Mouse (Mus musculus): Measurements from ENCODE around the gene Ptprc. TPM values are rescaled to one million over a fixed set of nuclear protein-coding genes. Genes with fewer than 3 reads are reported as not detected.

Ptprc gene
- total RNA-seq, 2 experiments from 2014 or later, result 3.3 to 3.6 TPM

DNA sequence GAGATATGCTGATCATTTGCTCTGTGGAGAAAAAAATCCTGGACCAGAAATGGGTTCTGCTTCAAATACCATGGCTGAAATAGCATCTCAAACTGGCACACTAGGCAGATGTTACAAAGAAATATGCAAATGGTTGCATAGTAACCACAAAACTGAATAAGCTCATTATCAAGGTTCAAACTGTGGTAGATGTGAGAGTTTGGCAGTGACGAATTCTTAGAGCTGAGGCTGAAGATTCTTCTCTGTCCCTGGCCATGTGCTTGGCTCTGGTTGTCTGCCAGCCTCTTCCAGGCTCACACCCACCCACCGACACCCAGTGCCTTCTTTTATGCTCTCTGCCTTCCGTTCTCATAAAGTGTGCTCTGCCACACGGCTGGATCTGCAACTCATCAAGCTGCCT is 26.7 kb downstream of the Ptprc start:
- no peak for DNase-seq

DNA sequence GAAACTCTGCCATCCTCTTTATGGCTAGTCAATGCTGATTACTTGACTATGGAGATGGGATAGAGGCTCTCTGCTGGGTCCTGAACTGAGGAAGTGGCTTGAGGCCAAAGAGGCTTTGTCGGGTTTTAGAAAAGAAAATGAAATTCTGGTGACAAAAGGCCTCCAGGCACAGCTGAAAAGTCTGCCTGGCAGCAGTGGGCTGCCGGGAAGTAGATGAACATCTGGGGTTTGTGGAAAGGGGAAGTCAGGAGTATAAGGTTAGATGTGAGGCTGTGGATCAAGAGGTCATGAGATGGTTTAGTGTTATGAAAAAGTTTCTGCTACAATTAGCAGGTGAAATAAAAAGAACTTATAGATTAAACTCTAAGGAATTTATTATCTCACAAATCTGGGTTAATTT is 29.9 kb downstream of the Ptprc start:
- no peak for DNase-seq

DNA sequence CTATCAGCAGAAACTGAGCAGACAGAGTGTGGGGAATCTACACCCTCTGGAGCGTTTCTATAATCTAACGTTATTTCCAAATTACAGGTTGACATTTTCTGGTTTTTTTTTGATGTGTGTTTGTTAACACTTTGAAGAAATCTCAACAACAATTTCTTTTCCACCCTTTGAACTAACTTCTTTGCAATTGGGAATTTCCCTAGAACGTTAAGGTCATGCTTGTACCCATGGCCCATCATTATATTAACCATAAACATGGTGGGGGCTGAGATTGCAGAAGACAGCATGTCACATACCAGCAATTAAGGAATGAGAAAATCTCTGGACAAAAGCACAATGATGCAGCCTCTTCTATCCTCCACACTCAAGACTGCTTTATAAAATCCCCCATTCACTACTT is 30.4 kb downstream of the Ptprc start:
- no peak for DNase-seq

DNA sequence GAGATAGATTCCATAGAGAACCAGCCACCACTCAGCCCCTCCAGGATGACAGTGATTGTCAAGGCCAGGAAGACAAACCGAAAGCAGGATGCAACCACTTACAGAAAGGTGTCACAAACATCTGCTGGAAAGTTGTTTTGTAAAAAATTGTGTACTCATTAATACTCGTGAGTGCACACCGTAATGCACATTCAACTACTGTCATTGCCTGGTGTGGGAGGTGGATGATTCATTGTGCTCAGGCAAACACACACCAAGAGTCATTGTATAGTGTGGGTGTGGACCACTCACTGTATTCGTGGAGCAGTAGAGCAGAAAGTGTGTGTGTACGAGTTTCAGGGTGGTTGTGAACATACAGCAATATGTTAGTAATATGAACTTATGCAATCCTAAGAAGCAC is 31.1 kb downstream of the Ptprc start:
- no peak for DNase-seq

DNA sequence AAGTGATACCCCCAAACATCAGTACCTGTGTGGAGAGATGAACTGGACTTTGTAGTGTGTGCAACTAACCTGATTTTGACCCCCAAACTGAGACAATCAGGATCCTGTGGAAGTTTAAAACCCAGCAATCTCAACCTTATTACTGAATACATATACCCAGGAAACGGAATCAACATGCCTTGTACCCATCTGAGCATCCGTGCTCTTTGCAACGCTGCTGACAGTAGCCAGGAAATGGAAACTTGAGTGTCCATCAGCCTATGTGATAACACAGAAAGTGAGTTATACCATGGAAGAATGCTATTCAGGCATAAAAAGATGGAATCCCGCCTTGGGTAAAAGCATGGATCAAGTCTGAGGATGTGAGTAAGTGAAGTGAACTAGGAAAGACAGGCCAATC is 34.7 kb downstream of the Ptprc start:
- no peak for DNase-seq

DNA sequence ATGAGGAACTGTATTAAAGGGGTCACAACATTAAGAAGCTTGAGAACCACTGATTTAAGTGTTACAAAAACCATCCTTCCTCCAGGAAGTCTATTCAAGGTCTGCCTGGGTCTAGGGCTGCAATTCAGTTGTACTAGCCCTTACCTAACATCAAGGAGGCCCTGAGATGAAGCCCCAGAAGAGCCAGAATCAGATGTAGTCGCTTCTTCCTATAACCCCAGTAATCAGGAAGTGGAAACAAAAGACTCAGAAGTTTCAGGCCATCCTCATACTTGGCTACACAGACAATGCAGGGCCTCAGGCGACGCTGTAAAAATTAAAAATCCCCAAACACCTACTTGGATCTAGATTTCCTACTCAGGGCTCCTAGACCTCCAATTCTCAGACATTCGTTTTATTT is 37.8 kb downstream of the Ptprc start:
- no peak for DNase-seq

DNA sequence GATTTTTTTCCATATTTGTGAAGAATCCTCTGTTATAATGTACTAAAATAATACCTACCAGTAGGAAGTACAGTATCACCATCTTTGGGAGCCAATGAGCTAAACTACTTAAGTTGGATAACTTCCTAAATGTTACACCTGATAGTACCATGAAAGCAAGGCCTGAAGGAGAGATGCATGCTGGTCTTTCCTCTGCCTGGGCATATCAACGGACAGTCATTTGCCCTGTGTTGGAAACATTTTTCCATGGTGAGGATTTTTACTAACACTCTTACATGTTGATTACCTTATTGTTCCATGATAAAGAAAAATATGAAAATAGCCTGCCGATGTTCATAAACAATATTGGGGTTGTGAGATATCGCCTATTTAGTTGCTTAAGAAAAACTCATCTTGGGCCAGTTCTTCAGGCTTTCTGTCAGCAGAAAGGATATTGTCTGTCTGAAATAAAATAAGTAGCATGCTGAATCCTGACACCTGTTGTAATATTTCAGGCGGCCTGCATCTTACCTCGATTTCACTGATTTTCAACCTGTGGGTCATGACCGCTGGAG is 38.4 kb downstream of the Ptprc start:
- DNase-seq, result no peak

DNA sequence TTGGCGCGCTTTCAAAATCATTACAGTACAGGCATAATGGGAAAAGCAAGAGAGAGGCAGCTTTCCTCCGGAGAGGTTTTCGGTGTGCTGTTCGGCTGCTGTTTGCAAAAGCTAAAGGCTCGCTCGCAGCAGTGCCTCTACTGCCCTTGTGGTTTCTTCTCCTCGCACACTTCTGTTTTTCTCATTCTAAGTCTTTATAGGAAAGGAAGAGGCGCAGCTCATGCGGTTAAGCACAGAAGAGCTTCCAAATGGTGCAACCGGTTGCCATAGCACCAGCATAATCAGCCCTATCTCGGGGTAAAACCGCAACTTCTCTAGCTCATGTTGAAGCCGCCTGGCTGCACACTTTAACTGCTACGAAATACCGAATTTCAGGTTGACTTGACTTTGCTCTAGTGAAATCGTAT is 39.1 kb downstream of the Ptprc start:
- peak; percentile 14 for DNase-seq

DNA sequence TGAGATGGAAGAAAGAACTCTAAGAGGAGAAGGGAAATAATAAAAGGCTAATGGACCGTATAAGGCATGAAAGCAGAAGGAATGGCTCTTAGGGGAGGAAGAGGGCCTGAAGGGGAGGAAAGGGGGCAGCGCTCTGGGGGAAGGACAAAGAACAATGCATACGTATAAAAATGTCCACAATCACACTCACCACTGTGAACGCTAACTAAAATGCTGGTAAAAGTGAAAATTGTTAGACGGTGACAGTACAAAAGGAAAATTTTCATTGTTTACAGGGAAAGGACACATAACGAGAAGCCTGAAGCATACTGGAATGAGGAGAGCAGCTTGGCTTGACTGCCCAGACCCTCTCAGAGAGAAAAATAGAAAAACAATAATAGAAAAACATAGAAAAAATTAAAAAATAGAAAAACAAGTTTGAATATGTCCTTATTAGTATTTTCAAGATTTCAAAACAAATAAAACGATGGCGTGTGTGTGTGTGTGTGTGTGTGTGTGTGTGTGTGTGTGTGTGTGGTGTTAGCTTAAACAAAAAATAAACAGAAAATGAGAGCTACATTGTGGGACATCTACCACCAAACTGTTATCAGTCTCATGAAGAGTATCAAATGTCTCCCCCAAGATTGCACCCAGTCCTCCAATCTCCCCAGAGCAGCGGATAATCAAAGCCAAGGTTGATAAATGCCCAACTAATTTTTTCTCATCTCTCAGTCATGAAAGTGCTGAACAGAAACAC is 39.7 kb downstream of the Ptprc start:
- DNase-seq, result no peak

DNA sequence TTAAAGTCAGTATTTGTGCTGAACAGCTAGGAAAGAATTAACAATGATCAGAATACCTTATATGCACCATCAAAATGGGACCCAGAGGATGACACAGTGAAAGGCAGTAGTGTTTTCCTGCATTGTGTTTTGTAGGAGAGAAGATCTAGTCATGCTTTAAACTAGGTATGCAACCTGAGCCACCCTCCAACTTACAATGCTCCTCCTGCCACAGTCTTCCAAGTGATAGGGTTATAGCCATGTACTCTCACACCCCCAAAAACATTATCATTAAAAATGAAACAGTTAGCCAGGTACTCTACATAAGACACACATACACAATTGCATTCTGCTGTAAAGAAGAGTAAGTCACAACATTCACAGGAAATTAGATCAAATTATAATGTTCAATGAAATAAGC is 40.4 kb downstream of the Ptprc start:
- no peak for DNase-seq

DNA sequence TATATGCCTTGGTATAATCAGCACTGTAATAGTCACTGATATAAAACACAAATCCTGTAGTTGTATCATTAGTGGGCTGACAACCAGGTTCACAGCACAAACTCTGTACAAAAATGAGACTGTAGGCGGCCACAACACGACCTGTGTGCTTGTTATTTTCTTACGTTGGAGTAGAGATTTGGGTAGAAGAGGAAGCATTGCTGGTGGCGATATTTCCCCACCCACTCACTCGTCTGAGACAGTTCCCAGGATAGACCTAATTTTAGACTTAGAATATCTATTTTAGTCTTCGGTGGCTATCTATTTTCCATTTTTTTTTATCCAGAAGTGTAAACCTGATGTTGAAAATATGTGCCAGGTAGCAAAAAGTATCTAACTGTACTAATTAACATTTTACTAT is 41.2 kb downstream of the Ptprc start:
- DNase-seq, result no peak

DNA sequence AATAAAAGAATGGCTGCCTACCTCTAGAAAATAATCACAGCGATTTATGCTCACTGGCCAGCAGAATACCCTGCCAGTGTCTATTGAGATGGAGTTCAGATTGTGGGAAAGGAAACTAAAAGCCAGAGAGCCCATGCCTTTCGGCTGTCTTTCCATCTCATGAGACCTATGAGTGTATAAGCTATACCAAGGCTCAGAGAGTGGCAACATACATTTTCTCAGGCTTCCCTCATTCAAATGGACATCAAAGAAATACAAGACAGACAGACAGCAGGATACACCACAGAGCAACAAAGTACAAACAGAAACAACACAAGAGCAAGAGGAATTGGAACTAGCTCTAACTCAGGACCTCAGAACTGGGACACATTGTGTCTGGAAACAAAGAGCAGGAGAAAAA is 43.8 kb downstream of the Ptprc start:
- no peak for DNase-seq

DNA sequence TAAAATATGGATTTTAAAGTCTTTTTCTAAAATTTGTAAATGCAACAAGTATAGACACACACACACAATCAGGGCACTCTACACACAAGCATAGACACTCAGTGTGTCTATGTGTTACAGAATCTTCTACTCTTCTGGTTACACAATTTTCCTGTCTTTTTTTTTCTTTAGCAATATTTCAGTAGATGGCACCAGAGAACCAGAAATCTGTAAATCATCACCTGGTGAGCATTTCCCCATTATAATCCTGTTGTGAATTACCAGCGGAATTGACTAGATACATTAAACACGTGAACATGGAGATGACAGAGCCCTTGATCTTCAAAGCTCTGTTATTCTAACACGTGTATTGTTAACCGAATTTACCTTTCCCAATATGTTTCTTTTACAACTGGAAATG is 45.4 kb downstream of the Ptprc start:
- DNase-seq, result no peak

DNA sequence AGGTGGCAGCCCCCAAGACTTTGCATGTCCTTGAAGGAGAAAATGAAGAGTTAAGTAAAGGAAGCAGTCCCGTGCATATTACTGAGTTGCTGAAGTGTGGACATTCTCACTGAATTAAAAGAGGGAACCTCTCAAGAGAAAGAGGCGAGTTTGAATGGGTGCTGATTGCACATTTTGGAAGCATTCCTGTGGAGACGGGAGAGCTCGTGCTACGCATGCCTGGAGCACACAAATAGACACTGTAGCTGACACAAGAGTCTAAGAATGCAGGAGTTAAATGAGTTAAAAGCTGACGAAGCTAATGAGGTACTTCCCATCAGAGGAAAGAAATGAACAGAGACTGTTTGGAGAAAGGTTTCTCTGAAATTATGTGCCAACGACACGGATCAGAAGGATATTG is 48.7 kb downstream of the Ptprc start:
- peak; percentile 6 for DNase-seq

DNA sequence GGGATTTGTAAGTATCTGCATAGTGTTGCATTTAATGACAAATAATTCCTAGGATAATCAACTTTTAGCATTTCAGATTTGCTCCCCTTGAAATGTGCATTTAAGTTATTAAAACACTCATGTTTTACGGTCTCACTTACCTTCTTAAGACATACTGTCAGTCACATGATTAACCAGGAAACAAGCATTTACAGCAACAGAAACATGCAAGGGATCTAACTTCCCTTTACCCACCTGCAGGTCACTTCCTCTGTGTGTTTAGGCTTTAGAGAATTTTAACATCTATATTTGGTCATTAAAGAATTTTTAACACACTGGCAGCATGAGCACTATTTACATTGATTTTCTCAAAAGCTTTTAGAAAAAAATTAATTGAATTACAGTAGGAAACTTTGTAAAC is 50.2 kb downstream of the Ptprc start:
- DNase-seq, result no peak

DNA sequence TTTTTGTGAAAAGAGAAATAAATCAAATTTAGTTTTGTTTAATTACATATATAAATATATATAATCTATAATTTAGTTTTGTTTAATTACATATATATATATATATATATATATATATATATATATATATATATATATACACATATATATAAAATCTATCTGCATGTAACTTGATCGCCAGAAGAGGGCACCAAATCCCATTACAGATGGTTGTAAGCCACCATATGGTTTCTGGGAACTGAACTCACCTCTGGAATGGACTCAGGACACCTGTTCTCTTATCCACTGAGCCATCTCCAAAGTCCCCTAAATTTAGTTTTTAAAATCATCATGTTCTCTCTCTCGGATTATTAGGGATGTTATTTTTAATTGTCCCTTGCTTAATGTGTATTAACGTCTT is 51.6 kb downstream of the Ptprc start:
- DNase-seq, result peak; percentile 6

DNA sequence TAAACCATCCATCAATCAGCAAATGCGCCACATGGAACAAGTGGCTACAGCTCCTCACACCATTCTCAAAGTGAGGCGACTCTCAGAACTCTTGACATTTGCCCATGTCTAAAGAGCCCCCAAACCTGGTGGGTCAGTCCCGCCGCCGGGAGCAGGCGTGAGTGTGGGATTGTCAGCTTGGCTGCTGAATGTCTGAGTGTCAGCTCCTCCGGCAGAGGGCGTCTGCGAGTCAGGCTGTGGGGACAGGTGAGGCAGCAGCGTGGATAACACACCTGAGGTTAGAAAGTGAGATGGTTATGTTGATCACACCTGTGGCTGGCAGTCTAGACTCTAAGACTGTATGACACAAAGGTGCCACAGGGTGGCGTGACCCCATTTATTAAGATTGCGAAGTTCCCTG is 55.6 kb downstream of the Ptprc start:
- DNase-seq, result no peak

DNA sequence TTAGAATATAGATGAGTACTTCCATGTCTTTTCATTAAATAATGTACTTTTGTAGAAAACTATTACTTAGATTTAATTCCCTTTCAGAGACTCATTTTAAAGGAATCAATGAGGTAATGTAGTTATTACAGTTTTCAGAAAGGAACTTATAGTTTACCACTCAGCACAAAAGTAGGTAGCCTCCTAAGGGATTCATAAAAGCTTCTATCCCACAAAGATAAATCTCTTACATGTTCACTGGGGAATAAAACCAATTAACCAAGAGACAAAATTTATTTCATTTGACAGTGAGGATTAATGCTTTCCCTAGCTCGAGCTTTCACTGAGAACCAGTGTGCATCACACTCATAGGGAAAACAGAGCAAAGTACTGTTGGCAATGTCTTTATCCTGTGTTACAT is 82.3 kb downstream of the Ptprc start:
- DNase-seq, result no peak

DNA sequence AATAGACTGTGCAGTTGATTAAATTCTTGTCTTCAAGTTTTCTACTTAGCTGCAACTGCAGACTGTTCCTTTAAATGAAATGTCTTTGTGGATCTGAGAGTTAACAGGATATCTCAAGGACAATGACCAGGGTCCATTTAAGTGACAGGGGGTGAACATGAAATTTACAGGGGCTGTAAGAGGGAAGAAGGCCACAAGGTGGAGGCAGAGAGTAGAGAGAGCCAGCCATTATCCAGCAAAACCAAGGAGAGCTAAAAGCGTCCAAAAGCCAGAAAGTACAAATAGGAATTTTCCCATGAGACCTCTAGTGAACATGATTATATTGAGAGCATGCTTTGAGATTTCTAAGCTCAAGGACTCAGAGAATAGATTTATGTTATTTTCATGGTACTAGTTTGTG is 89.7 kb downstream of the Ptprc start:
- DNase-seq, result peak; percentile 58

DNA sequence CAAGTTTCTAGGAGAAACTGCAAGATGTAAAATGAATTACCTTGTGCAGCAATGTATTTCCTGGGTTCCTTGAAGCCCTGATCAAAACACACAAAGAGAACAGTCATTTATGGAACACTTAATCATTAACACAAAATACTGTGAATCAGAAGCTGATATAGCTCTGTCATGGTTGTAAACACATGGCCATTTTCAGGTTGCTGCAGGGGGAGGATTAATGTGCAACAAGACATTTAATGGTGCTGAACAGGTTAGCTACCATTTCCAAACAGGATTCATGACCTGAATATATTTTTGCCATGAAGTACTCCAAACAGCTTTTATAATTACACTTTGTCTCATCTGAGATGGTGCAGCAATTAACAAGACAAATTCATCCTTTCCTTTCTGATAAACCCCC is 91.8 kb downstream of the Ptprc start:
- DNase-seq, result no peak

DNA sequence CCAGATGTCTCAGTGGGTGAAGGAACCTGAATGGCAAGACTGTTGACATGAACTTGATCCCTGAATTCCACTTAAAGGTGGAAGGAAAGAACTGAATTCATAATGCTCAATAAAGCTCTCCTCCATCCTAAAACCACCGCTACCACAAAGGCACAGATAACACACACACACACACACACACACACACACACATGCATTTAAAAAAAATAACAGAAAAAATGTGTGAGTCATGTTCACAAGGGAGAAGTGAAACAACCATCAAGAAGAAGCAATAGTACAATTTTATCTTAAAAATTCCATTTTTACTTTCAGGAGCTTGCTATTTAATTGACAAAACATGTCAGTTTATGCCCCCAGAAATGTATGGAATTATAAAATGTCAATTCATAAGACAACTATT is 95.2 kb downstream of the Ptprc start:
- no peak for DNase-seq

DNA sequence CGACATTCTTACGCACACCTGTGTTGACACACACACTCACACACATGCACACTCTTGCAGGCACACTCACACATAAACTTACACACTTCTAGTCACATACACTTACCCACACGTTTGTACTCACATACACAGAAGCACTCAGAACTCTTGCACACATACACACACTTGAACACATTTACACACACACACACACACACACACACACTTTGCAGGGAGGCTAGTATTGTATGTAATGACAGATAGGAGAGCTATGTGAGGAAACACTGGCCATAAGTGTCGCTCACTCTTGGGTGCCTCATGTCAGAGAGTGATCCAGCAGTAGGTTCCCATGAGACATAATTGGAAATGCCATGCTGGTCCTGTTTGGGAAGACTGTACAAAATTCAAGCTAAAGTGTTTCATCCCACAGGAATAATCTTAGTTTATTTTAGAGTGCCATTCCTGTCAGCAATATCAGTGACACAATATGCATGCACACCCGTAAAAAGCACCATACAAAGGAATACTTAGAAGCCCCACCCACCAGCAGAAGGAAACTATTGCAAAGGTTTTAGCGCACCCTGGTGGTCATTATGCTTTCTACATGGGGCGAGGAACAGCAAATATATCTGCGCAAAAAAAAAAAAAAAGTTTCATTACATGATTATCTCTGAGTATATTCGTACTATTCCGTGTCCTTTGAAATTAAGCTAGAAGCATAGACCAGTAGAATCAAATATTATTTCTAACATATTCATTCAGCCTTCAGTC is 131.1 kb downstream of the Ptprc start:
- DNase-seq, result peak; percentile 90

DNA sequence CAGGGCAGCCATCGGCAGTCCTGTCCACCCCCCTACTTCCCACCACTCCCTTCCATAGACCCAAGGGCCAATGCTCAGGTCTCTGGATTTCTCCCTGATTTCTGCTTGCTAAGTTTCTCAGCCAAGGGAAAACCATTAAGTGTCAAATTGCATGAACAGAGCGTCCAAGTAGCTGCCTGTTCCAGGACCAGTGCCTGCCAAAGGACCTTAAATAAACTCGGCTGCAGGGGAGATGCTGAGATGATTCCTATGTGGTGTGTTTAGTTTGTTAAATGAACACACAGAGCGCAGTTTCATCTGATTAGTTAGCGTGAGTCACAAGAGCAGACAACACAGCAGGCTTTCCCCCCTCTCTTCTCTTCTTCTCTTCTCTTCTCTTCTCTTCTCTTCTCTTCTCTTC is 135.0 kb downstream of the Ptprc start:
- peak; percentile 5 for DNase-seq

DNA sequence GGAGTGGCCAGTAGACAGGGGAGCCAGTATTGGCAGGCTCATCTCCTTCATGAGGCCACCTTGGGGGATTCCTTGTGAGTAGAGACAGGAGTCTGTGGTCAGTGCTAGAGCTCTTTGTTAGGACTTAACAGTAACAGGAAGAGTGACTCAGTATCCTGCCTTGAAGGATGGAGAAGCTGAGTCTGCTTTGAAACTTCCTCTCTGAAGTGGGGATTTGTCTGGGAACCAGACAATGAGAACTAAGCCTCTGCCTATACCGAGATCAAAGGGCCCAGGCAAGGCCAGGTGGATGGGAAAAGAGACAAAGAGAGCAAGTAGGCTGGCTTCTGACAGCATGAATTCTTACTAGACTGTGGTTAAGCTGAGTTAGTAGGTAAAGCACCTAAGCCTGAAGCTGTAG is 136.3 kb downstream of the Ptprc start:
- DNase-seq, result no peak

Data from heart, postnatal 4 days (tissue).